21 mouse cellular contexts compared by ENCODE assay signal in genomic region chr12:50851644-50852043, GRCm38 (mm10).
"Had no signal": no experiment of that assay in that cellular context is flagged by ENCODE, and none has a peak within 500 bp of the region (broad histone marks: within the 10 kb centered on the region; RNA-seq: fewer than 3 reads in every experiment).

No protein-coding gene starts in this region.

- H3K4me1 ChIP-seq: limb, embryonic 12.5 days; limb, embryonic 15.5 days; midbrain, embryonic 12.5 days; midbrain, embryonic 15.5 days; stomach, embryonic 15.5 days had no signal

- H3K9ac ChIP-seq: limb, embryonic 12.5 days; limb, embryonic 15.5 days; liver, embryonic 14.5 days; liver, postnatal 0 days; lung, embryonic 14.5 days; midbrain, embryonic 12.5 days; midbrain, embryonic 15.5 days; stomach, embryonic 15.5 days had no signal

- H3K27me3 ChIP-seq: limb, embryonic 12.5 days; limb, embryonic 15.5 days; midbrain, embryonic 12.5 days; midbrain, embryonic 15.5 days; stomach, embryonic 15.5 days had no signal

- H3K27ac ChIP-seq: kidney, postnatal 0 days; layer of hippocampus, adult 2 months; limb, embryonic 12.5 days; limb, embryonic 15.5 days; liver, embryonic 14.5 days; macrophage; midbrain, embryonic 12.5 days; midbrain, embryonic 15.5 days; stomach, embryonic 15.5 days had no signal

- H3K4me2 ChIP-seq: limb, embryonic 12.5 days; limb, embryonic 15.5 days; liver, embryonic 11.5 days; lung, embryonic 14.5 days; midbrain, embryonic 12.5 days; midbrain, embryonic 15.5 days; stomach, embryonic 15.5 days had no signal

- ATAC-seq: intestine, postnatal 0 days; liver, postnatal 0 days; lung, postnatal 0 days; midbrain, embryonic 15.5 days had no signal

- H3K36me3 ChIP-seq: limb, embryonic 12.5 days; limb, embryonic 15.5 days; midbrain, embryonic 12.5 days; midbrain, embryonic 15.5 days; stomach, embryonic 15.5 days had no signal

- H3K4me3 ChIP-seq: layer of hippocampus, adult 2 months; limb, embryonic 12.5 days; limb, embryonic 15.5 days; midbrain, embryonic 12.5 days; midbrain, embryonic 15.5 days; stomach, embryonic 15.5 days had no signal

- H3K9me3 ChIP-seq: limb, embryonic 12.5 days; limb, embryonic 15.5 days; midbrain, embryonic 12.5 days; midbrain, embryonic 15.5 days; stomach, embryonic 15.5 days had no signal

- DNase-seq: kidney, adult 2 months; kidney, postnatal 25 days; layer of hippocampus, adult 9-11 months; left cerebral cortex, postnatal 4 days; liver, postnatal 0 days; lung, embryonic 14.5 days; right cerebral cortex, postnatal 25 days; spleen, adult 18-20 months; thymus, postnatal 25 days had no signal
